Mouse (Mus musculus) kidney, postnatal 0 days (tissue): ENCODE results near the gene Tifab. TPM values are rescaled to one million over a fixed set of nuclear protein-coding genes. Genes with fewer than 3 reads are reported as not detected.

Experiments used
- ATAC-seq: fragments of 200-750 bp; cut with Nextera tagmentation; replicated peaks from 2 replicates; pipeline ENCODE4 v1.8.0; 2017; ENCODE audit warnings: low read depth, moderate number of reproducible peaks, moderate TSS enrichment, moderate library complexity; ENCODE audit not compliant: low FRiP score
- DNase-seq: peaks from one replicate; pipeline ENCODE4 v3.0.0-alpha.2; 2016; ENCODE audit warnings: low spot score
- H3K27ac ChIP-seq: fragments of 300-500 bp; sonication (generic); 2 replicates; pipeline ENCODE4 v1.5.1; 2014; ENCODE audit warnings: mild to moderate bottlenecking
- H3K27me3 ChIP-seq: fragments of 300-500 bp; sonication (generic); 2 replicates; pipeline ENCODE4 v1.6.1; 2014; ENCODE audit warnings: low read length, mixed read lengths; ENCODE audit not compliant: insufficient read depth
- H3K36me3 ChIP-seq: fragments of 300-500 bp; sonication (generic); 2 replicates; pipeline ENCODE4 v1.6.1; 2014; ENCODE audit warnings: low read length, mixed read lengths; ENCODE audit not compliant: insufficient read depth
- H3K4me1 ChIP-seq: fragments of 300-500 bp; sonication (generic); replicated peaks from 2 replicates; pipeline ENCODE4 v1.6.1; 2014; ENCODE audit warnings: antibody characterized with exemption, low read length, mixed read lengths; ENCODE audit not compliant: insufficient read depth
- H3K4me2 ChIP-seq: fragments of 300-500 bp; sonication (generic); 2 replicates; pipeline ENCODE4 v1.6.1; 2014; ENCODE audit warnings: mild to moderate bottlenecking, low read length, moderate library complexity, mixed read lengths
- H3K4me3 ChIP-seq: fragments of 300-500 bp; sonication (generic); replicated peaks from 2 replicates; pipeline ENCODE4 v1.5.1; 2014; ENCODE audit warnings: low read depth, low read length
- H3K9ac ChIP-seq: fragments of 300-500 bp; sonication (generic); 2 replicates; pipeline ENCODE4 v1.6.1; 2014; ENCODE audit warnings: low read depth, low read length
- H3K9me3 ChIP-seq: fragments of 300-500 bp; sonication (generic); replicated peaks from 2 replicates; pipeline ENCODE4 v1.6.1; 2016; ENCODE audit warnings: low read length, inconsistent platforms, mixed read lengths
- CTCF ChIP-seq: IDR thresholded peaks from 2 replicates; pipeline ENCODE4 v1.5.1; 2016; ENCODE audit warnings: antibody characterized with exemption, low read depth, mild to moderate bottlenecking, moderate library complexity
- WGBS: fragments of 180-500 bp; shearing (Covaris S2); extraction: QIAGEN DNeasy Blood & Tissue Kit; methylation state at CpG from one replicate; pipeline ENCODE4 v1.1.7; 2014; 5-methylcytosine and 5-hydroxymethylcytosine counted together
- polyA plus RNA-seq: library from polyadenylated mRNA; unstranded; fragments of >200 nt; fragmentation: Nextera tagmentation; extraction: Ambion mirVana; gene quantifications from 2 replicates; pipeline ENCODE4 v1.2.1, GENCODE M21; 2015

Tifab gene
- polyA plus RNA-seq, 1 experiment from 2014 or later, result 2.0 TPM

GRCm38 (mm10) chr13:56221129-56221910 lies 42.6 kb upstream of the Tifab start:
- peak; percentile 52 for ATAC-seq
- TF ChIP-seq CTCF, result peak; percentile 13; the same call in 1 of the 2 replicates
- no peaks in the 10 kb centered on the region for H3K9me3 ChIP-seq
- peak overlapping the region; percentile 37; the same call in 1 of the 2 replicates for H3K9ac ChIP-seq
- peak overlapping the region; percentile 34 for H3K4me3 ChIP-seq
- H3K27me3 ChIP-seq, result peaks cover 26% of the 10 kb centered on the region
- H3K27ac ChIP-seq, result no peak overlapping the region
- peak; percentile 56 for DNase-seq
- H3K4me2 ChIP-seq, result peak overlapping the region; percentile 69
- WGBS, result under 1% methylated on average over 46 of the region's 46 CpGs
- no peaks in the 10 kb centered on the region for H3K36me3 ChIP-seq
- peaks cover 3% of the 10 kb centered on the region; the same call in 1 of the 2 replicates for H3K4me1 ChIP-seq

GRCm38 (mm10) chr13:56219254-56219653 lies 40.6 kb upstream of the Tifab start:
- Histone ChIP-seq H3K36me3 (no peaks in the 10 kb centered on the region), H3K27me3 (peaks cover 26% of the 10 kb centered on the region)
- ATAC-seq, result no peak

DNA sequence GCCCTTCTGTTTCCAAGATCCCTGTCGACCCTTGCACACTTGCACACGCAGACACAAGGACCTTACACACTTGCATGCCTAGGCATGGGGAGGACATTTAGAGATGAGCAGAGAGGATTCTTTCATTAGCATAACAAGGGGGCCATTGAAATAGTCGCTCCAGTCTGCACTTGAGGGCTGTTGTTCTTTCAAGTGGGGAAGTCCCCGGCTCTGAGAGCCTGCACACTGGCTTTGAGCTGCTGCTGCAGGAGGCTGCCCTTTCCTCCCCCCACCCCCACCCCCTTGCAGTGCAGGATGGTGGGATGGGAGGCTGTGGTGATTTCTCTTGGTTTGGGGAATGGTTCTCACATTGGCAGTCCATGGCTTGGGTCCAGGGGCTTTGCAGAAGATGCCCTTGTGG lies 37.4 kb upstream of the Tifab start:
- H3K4me1 ChIP-seq, result no peaks in the 10 kb centered on the region
- H3K27ac ChIP-seq, result no peak overlapping the region
- no peak overlapping the region for H3K4me2 ChIP-seq
- TF ChIP-seq CTCF, result no peak
- no peak overlapping the region for H3K9ac ChIP-seq
- H3K4me3 ChIP-seq, result no peak overlapping the region
- ATAC-seq (no peak), DNase-seq (no peak)
- 24% methylated on average over 4 of the region's 4 CpGs for WGBS
- H3K27me3 ChIP-seq, result peaks cover 2% of the 10 kb centered on the region; the same call in 1 of the 2 replicates
- no peaks in the 10 kb centered on the region for H3K9me3 ChIP-seq
- H3K36me3 ChIP-seq, result no peaks in the 10 kb centered on the region

More at GRCm38 (mm10) chr13:56219254-56219653, 40.6 kb upstream of the Tifab start:
- no peak overlapping the region for H3K9ac ChIP-seq
- no peak overlapping the region for H3K4me3 ChIP-seq
- no peaks in the 10 kb centered on the region for H3K9me3 ChIP-seq
- DNase-seq, result no peak
- H3K27ac ChIP-seq, result no peak overlapping the region
- H3K4me1 ChIP-seq, result peaks cover 3% of the 10 kb centered on the region; the same call in 1 of the 2 replicates
- 54% methylated on average over 9 of the region's 9 CpGs for WGBS
- no peak for TF ChIP-seq CTCF
- no peak overlapping the region for H3K4me2 ChIP-seq

DNA sequence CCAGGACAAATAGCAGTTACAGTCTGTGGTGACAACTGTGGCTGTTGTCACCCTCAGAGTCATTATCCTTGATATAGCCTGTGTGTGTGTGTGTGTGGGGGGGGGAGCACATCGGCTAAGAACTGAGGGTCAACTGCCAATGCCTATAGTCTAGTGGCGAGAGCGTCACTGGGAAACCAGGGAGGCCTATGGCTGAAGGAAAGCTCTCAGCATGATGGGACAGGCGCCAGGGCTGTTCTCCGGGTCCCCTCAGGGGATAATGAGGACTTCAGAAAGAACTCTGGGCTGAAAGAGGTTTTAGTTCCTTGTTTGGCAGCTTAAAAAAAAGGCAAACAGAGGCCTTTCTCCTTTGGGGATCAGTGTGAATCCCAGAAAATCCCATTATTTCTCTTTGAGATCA lies 35.9 kb upstream of the Tifab start:
- Histone ChIP-seq H3K4me2 (no peak overlapping the region), H3K9me3 (no peaks in the 10 kb centered on the region), H3K9ac (no peak overlapping the region), H3K27ac (no peak overlapping the region), H3K4me3 (no peak overlapping the region), H3K36me3 (no peaks in the 10 kb centered on the region), H3K4me1 (no peaks in the 10 kb centered on the region), H3K27me3 (no peaks in the 10 kb centered on the region; the same call in none of the 2 replicates)
- TF ChIP-seq CTCF, result no peak
- no peak for ATAC-seq
- no peak for DNase-seq
- 63% methylated on average over 5 of the region's 5 CpGs for WGBS

DNA sequence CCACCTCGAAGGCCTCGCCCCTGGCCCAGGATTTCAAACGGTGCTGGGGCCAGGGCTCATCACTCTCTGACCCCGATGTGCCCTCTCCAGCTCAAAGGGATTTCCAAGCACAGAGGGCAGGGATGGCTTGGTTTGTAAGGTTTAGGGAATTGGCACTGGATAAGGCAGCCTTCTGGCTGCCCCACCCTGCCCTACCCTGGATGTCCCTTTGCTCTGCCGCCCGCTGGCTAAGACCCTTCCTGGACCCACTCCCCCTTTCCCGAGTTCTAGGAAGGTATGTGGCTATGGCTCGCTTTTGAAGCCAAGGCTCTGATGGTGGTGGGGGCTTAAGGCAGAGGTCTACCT lies 30.4 kb upstream of the Tifab start:
- Histone ChIP-seq H3K9ac (peak overlapping the region; percentile 40; the same call in 1 of the 2 replicates), H3K9me3 (no peaks in the 10 kb centered on the region), H3K4me2 (peak overlapping the region; percentile 50), H3K36me3 (no peaks in the 10 kb centered on the region), H3K4me1 (0 out of 2 replicates have a peak, but pooled peaks cover 5% of the 10 kb centered on the region), H3K4me3 (0 out of 2 replicates have a peak overlapping the region, but pooled peaks have one; percentile 11), H3K27ac (no peak overlapping the region), H3K27me3 (no peaks in the 10 kb centered on the region; the same call in 1 of the 2 replicates)
- DNase-seq, result no peak
- 25% methylated on average over 8 of the region's 8 CpGs for WGBS
- ATAC-seq, result no peak
- TF ChIP-seq CTCF, result no peak

- Histone ChIP-seq H3K9me3 (no peaks in the 10 kb centered on the region), H3K4me1 (0 out of 2 replicates have a peak, but pooled peaks cover 5% of the 10 kb centered on the region), H3K4me2 (peak overlapping the region; percentile 50), H3K27ac (no peak overlapping the region), H3K4me3 (0 out of 2 replicates have a peak overlapping the region, but pooled peaks have one; percentile 11), H3K9ac (peak overlapping the region; percentile 40; the same call in 1 of the 2 replicates), H3K36me3 (no peaks in the 10 kb centered on the region), H3K27me3 (no peaks in the 10 kb centered on the region; the same call in 1 of the 2 replicates)
- TF ChIP-seq CTCF, result no peak
- ATAC-seq, result no peak
- DNase-seq, result peak; percentile 64
- 6% methylated on average over 32 of the region's 35 CpGs for WGBS
Observed at GRCm38 (mm10) chr13:56208225-56209066, 29.8 kb upstream of the Tifab start.
